Mouse (Mus musculus): Measurements from ENCODE around the gene Guca1b. TPM values are rescaled to one million over a fixed set of nuclear protein-coding genes. Genes with fewer than 3 reads are reported as not detected.

The Guca1b gene
- polyA plus RNA-seq, 1 experiment from 2014 or later = 0.22 TPM

GRCm38 (mm10) chr17:47430815-47431214 is 45.6 kb downstream of the Guca1b start:
- Histone ChIP-seq H3K4me3 (ENCODE audit: inconsistent target) (no peak overlapping the region), H3K27ac (no peak overlapping the region), H3K36me3 (ENCODE audit: inconsistent target) (no peaks in the 10 kb centered on the region), H3K79me2 (ENCODE audit: inconsistent target) (no peaks in the 10 kb centered on the region)
- 56% methylated on average over 3 of the region's 5 CpGs for WGBS (ENCODE audit: missing documents)

DNA sequence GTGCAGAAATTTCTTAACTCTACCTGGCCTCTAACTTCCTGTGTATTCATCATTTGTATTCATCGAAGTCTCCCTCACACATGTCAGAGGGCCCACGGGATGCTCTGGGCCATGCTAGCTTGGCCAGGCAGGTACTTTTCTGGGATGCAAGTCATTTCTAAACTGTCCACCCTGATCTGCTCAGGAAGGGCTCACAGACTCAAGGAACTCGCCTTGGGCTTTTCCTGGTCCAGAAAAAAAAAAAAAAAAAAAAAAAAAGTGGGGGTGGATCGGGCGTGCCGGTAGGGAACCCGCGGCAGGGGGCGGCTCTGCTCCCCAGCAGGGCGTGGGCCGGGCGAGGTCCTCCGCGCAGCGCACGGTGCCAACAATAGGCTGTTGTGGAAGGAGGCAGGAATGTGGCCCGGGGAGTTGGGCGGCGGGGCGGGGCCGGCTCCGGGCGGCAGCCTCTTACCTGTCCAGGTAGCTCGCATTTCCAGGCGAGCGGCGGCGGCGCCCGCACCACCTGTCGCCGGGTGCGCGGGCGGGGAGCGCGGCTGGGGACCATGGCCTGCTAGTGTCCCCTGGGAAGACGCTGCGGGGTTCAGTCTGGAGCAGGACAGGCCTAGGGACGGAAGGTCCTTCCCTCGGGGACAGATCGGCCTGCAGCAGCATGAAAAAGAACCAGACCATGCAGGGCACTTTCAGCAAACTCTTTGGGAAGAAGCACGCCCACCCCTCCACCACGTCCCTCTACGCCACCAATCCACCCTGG is 51.1 kb downstream of the Guca1b start, which contains the start of gene AI661453:
AI661453 (plus strand) TSS at position 460 of the 751 bp plus-strand sequence.
- Histone ChIP-seq H3K36me3 (ENCODE audit: inconsistent target) (no peaks in the 10 kb centered on the region), H3K79me2 (ENCODE audit: inconsistent target) (no peaks in the 10 kb centered on the region), H3K27ac (no peak within 1 kb of the TSS), H3K4me3 (ENCODE audit: inconsistent target) (peak within 1 kb of the TSS; percentile 29)
- 2% methylated on average over 41 of the region's 45 CpGs for WGBS (ENCODE audit: missing documents)

- WGBS (ENCODE audit: missing documents) = 20% methylated on average over 24 of the region's 25 CpGs
Measured at GRCm38 (mm10) chr17:47436907-47437547, 51.8 kb downstream of the Guca1b start, which contains the start of gene 1700001C19Rik. 1700001C19Rik (minus strand) TSS chr17:47437376.

GRCm38 (mm10) chr17:47438611-47439010 is 53.4 kb downstream of the Guca1b start:
- Histone ChIP-seq H3K79me2 (ENCODE audit: inconsistent target) (no peaks in the 10 kb centered on the region), H3K36me3 (ENCODE audit: inconsistent target) (no peaks in the 10 kb centered on the region), H3K4me3 (ENCODE audit: inconsistent target) (no peak overlapping the region), H3K27ac (0 out of 2 replicates have a peak overlapping the region, but pooled peaks have one; percentile 22)
- 81% methylated on average over 6 of the region's 6 CpGs for WGBS (ENCODE audit: missing documents)

More at GRCm38 (mm10) chr17:47436907-47437547, 51.8 kb downstream of the Guca1b start, which contains the start of gene 1700001C19Rik:
- Histone ChIP-seq H3K27ac (no peak within 1 kb of the TSS), H3K79me2 (ENCODE audit: inconsistent target) (no peaks in the 10 kb centered on the region), H3K36me3 (ENCODE audit: inconsistent target) (no peaks in the 10 kb centered on the region), H3K4me3 (ENCODE audit: inconsistent target) (peak within 1 kb of the TSS; percentile 29)

DNA sequence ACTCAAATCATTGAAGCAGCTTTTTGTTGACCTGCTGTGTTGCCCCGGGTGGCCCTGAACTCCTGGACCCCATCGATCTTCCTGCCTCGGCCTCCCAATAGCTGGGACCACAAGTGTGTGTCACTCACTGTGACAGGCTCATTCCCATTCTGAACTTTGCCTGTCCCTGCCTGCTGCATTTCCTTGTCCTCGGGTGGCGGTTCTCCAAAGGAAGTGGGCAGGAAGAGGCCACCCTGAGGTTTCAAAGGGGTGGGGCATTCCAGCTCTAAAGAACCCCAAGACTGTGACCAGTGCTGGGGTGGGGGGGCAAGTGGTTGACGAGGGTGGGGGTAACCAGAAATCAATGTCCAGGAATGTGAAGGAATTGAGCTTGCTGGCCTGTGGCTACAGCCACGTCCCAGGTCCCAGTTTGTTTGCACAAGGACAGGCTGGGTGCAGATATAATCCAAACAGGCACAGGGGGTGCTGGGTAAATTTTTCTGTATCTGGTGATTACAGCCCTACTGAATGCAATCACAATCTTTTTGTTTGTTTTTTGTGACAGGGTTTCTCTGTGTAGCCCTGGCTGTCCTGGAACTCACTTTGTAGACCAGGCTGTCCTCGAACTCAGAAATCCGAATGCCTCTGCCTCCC is 54.3 kb downstream of the Guca1b start:
- no peaks in the 10 kb centered on the region for H3K79me2 ChIP-seq (ENCODE audit: inconsistent target)
- H3K27ac ChIP-seq = peak overlapping the region; percentile 22; the same call in 1 of the 2 replicates
- 28% methylated on average over 9 of the region's 9 CpGs for WGBS (ENCODE audit: missing documents)
- no peaks in the 10 kb centered on the region for H3K36me3 ChIP-seq (ENCODE audit: inconsistent target)
- H3K4me3 ChIP-seq (ENCODE audit: inconsistent target) = no peak overlapping the region

DNA sequence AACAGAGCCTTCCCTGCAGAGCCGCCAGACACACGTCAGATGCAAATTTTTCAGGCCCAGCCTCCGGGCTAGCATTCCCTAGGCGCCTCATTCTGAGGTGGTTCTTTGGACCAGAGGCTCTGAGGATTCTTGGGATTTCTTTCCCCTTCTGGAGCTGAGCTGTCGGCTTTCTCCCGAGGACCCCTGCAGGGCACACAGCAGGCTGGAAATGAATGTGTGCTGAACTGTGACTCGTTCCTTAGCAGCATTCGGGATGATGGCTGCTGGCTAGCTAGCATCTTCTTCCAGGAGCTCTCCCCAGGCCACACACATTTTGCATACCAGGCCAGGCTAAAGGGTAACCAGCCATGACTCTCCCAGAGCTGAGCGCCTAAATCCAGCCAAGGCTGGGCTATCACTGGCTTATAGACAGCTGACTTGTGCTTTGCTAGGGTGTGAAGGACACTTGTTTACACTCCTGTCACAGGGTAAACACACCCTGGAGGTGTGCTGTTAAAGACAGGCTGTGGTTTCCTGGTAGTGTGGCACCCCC is 55.2 kb downstream of the Guca1b start:
- H3K79me2 ChIP-seq (ENCODE audit: inconsistent target) = no peaks in the 10 kb centered on the region
- no peak overlapping the region for H3K27ac ChIP-seq
- H3K4me3 ChIP-seq (ENCODE audit: inconsistent target) = no peak overlapping the region
- WGBS (ENCODE audit: missing documents) = 94% methylated on average over 8 of the region's 9 CpGs
- no peaks in the 10 kb centered on the region for H3K36me3 ChIP-seq (ENCODE audit: inconsistent target)

- no peak overlapping the region for H3K27ac ChIP-seq
Measured at GRCm38 (mm10) chr17:47441296-47442051, 56.3 kb downstream of the Guca1b start.

DNA sequence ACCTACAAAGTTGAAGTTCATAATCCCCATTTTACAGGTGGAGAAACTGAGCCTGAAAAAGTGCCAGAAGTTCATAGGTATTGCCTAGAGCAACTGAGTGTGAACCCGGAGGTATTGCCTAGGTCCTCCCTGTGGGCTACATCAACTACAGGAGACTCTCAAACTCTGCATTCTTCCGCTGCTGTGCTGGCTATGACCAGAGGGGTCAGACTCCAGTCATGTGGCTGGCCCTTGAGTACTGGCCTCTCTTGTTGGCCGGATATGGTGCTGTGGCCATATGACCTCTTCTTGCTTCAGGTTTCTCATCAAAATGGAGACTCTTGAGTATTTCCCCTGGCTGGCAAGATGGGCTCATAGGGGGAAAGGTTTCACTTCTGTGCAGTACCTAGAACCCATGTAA is 57.1 kb downstream of the Guca1b start:
- Histone ChIP-seq H3K36me3 (ENCODE audit: inconsistent target) (no peaks in the 10 kb centered on the region), H3K79me2 (ENCODE audit: inconsistent target) (no peaks in the 10 kb centered on the region), H3K4me3 (ENCODE audit: inconsistent target) (no peak overlapping the region), H3K27ac (no peak overlapping the region)
- 93% methylated on average over 3 of the region's 3 CpGs for WGBS (ENCODE audit: missing documents)

More at GRCm38 (mm10) chr17:47441296-47442051, 56.3 kb downstream of the Guca1b start:
- 74% methylated on average over 19 of the region's 19 CpGs for WGBS (ENCODE audit: missing documents)
- no peaks in the 10 kb centered on the region for H3K36me3 ChIP-seq (ENCODE audit: inconsistent target)
- no peaks in the 10 kb centered on the region for H3K79me2 ChIP-seq (ENCODE audit: inconsistent target)
- H3K4me3 ChIP-seq (ENCODE audit: inconsistent target) = no peak overlapping the region

Other genes starting within 250 kb of the Guca1b start
- gene Mrps10, start 16.5 kb upstream of the Guca1b start, polyA plus RNA-seq (2018) = 20.2 to 59.5 TPM (median 24.5 TPM) in 3 replicates
- gene Guca1a, start 15.2 kb downstream of the Guca1b start, polyA plus RNA-seq (2018) = 2.7 to 9.2 TPM (median 7.1 TPM) in 3 replicates
- gene AI661453, start 51.2 kb downstream of the Guca1b start, polyA plus RNA-seq (2018) = 0.45 to 0.59 TPM (median 0.55 TPM) in 3 replicates
- 0.27 to 0.31 TPM in 2 of 3 replicates, not detected in the other for gene 1700001C19Rik, start 52.0 kb downstream of the Guca1b start, polyA plus RNA-seq (2018)
- 8.5 to 16.9 TPM (median 13.1 TPM) in 3 replicates for gene Taf8, start 116.9 kb downstream of the Guca1b start, polyA plus RNA-seq (2018)
- gene Ccnd3, start 119.7 kb downstream of the Guca1b start, polyA plus RNA-seq (2018) = 18.7 to 28.7 TPM (median 28.1 TPM) in 3 replicates
- gene Bysl, start 226.1 kb downstream of the Guca1b start, polyA plus RNA-seq (2018) = 4.6 to 14.0 TPM (median 5.4 TPM) in 3 replicates
- gene Med20, start 226.2 kb downstream of the Guca1b start, polyA plus RNA-seq (2018) = 12.7 to 20.9 TPM (median 20.4 TPM) in 3 replicates
- 1.4 to 3.8 TPM (median 1.4 TPM) in 3 replicates for gene Gm20517, start 226.2 kb downstream of the Guca1b start, polyA plus RNA-seq (2018)
- gene Usp49, start 245.3 kb downstream of the Guca1b start, polyA plus RNA-seq (2018) = 2.3 to 3.1 TPM (median 2.7 TPM) in 3 replicates

Data from macrophage (primary cell).